22 mouse cellular contexts compared by ENCODE assay signal in the genomic region with DNA sequence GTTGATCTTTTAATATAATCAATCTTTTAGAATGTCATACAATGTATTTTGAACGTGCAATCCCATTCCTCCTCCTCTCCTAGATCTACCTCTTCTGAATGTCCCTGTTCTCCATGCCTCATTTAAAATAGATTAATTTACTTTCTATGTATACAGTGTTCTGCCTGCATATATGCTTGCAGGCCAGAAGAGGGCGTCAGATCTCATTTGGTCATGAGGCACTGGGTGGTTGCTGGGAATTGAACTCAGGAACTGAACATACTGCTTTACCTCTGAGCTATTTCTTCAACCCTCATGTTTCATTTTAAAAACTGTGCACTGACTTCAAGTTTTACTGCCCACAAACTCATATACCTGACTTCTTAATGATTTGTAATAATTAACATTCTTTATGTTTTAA. TPM values are rescaled to one million over a fixed set of nuclear protein-coding genes. Genes with fewer than 3 reads are reported as not detected.
A peak's percentile ranks its signal among the peaks of the same experiment; 100 is the strongest.
DNase-seq lines count a peak whose midpoint lies in the region; ATAC-seq and TF ChIP-seq lines count a peak whose summit lies in the region.
"Had no signal": no experiment of that assay in that cellular context is flagged by ENCODE, and none has a peak within 500 bp of the region (broad histone marks: within the 10 kb centered on the region; RNA-seq: fewer than 3 reads in every experiment).

No protein-coding gene starts in this region.

- H3K9me3 ChIP-seq in hindbrain, postnatal 0 days (ENCODE audit: low read length) = no peaks in the 10 kb centered on the region
- no peaks in the 10 kb centered on the region for H3K9me3 ChIP-seq in hindbrain, embryonic 14.5 days (ENCODE audit: control insufficient read depth, low read length)
- no peaks in the 10 kb centered on the region for H3K9me3 ChIP-seq in lung, postnatal 0 days (ENCODE audit: low read length)
- H3K9me3 ChIP-seq: embryonic facial prominence, embryonic 12.5 days; forebrain, embryonic 15.5 days; heart, embryonic 15.5 days; hindbrain, embryonic 10.5 days; intestine, embryonic 15.5 days; limb, embryonic 13.5 days had no signal

- no peak overlapping the region for H3K9ac ChIP-seq in hindbrain, postnatal 0 days (replicated peaks; ENCODE audit: low read length)
- H3K9ac ChIP-seq in hindbrain, embryonic 14.5 days = no peak overlapping the region
- H3K9ac ChIP-seq in lung, postnatal 0 days (replicated peaks; ENCODE audit: low read depth) = no peak overlapping the region
- H3K9ac ChIP-seq: embryonic facial prominence, embryonic 12.5 days; forebrain, embryonic 15.5 days; heart, embryonic 15.5 days; intestine, embryonic 15.5 days; limb, embryonic 13.5 days had no signal

- TF ChIP-seq CTCF in hindbrain, postnatal 0 days (IDR thresholded peaks at IDR 0.05; ENCODE audit: low read depth) = peak; percentile 2; the same call in 1 of the 2 replicates
- TF ChIP-seq CTCF in lung, postnatal 0 days (IDR thresholded peaks at IDR 0.05) = peak; percentile 23
- TF ChIP-seq CTCF in Patski (IDR thresholded peaks at IDR 0.05) = peak; percentile 46

- no peak overlapping the region for H3K4me2 ChIP-seq in hindbrain, postnatal 0 days (ENCODE audit: low read depth, low read length)
- H3K4me2 ChIP-seq in hindbrain, embryonic 14.5 days (replicated peaks) = no peak overlapping the region
- H3K4me2 ChIP-seq in lung, postnatal 0 days (replicated peaks; ENCODE audit: low read depth, low read length) = no peak overlapping the region
- H3K4me2 ChIP-seq: embryonic facial prominence, embryonic 12.5 days; forebrain, embryonic 15.5 days; heart, embryonic 15.5 days; intestine, embryonic 15.5 days; limb, embryonic 13.5 days had no signal

- POLR2A ChIA-PET in Patski (lab: Charles Lee) = no interaction called here

- CTCF ChIA-PET in Patski (lab: Charles Lee) = no interaction called here

- H3K27me3 ChIP-seq in hindbrain, postnatal 0 days (ENCODE audit: insufficient read depth, low read length) = no peaks in the 10 kb centered on the region
- no peaks in the 10 kb centered on the region for H3K27me3 ChIP-seq in hindbrain, embryonic 14.5 days (ENCODE audit: control insufficient read depth, insufficient read depth, low read length)
- H3K27me3 ChIP-seq in lung, postnatal 0 days (replicated peaks; ENCODE audit: insufficient read depth, low read length) = no peaks in the 10 kb centered on the region
- no peaks in the 10 kb centered on the region for H3K27me3 ChIP-seq in Patski
- no peaks in the 10 kb centered on the region for H3K27me3 ChIP-seq in splenic B cell, adult 2 months (ENCODE audit: control insufficient read depth, insufficient read depth, low read length, poor library complexity, severe bottlenecking)
- H3K27me3 ChIP-seq: embryonic facial prominence, embryonic 12.5 days; forebrain, embryonic 15.5 days; heart, embryonic 15.5 days; intestine, embryonic 15.5 days; limb, embryonic 13.5 days had no signal

- no peak overlapping the region for H3K27ac ChIP-seq in hindbrain, postnatal 0 days
- no peak overlapping the region for H3K27ac ChIP-seq in hindbrain, embryonic 14.5 days
- H3K27ac ChIP-seq in lung, postnatal 0 days (ENCODE audit: low read length) = no peak overlapping the region
- H3K27ac ChIP-seq: embryonic facial prominence, embryonic 12.5 days; forebrain, embryonic 15.5 days; gastrocnemius, adult 2 months; heart, embryonic 15.5 days; hindbrain, embryonic 10.5 days; intestine, embryonic 15.5 days; limb, embryonic 13.5 days had no signal

- H3K36me3 ChIP-seq in hindbrain, postnatal 0 days (ENCODE audit: insufficient read depth, low read length) = no peaks in the 10 kb centered on the region
- no peaks in the 10 kb centered on the region; the same call in 1 of the 2 replicates for H3K36me3 ChIP-seq in hindbrain, embryonic 14.5 days (replicated peaks; ENCODE audit: control insufficient read depth, insufficient read depth)
- H3K36me3 ChIP-seq in lung, postnatal 0 days (ENCODE audit: insufficient read depth, low read length) = no peaks in the 10 kb centered on the region
- H3K36me3 ChIP-seq in splenic B cell, adult 2 months (ENCODE audit: control insufficient read depth, insufficient read depth, low read length, poor library complexity, severe bottlenecking) = no peaks in the 10 kb centered on the region
- H3K36me3 ChIP-seq: forebrain, embryonic 15.5 days; heart, embryonic 15.5 days; hindbrain, embryonic 10.5 days; intestine, embryonic 15.5 days had no signal

- no peak for ATAC-seq in hindbrain, postnatal 0 days
- no peak for ATAC-seq in hindbrain, embryonic 14.5 days (ENCODE audit: low FRiP score)
- ATAC-seq in lung, postnatal 0 days = no peak
- no peak for ATAC-seq in Patski
- ATAC-seq in inflammation-experienced regulatory T-cells, adult 6 months = no peak
- ATAC-seq: forebrain, embryonic 15.5 days; intestine, embryonic 15.5 days; midbrain, embryonic 16.5 days had no signal

- in situ Hi-C loops in Patski (cut with MboI; ENCODE audit: low pct_unique_long_range_greater_than_20kb) = no loop called here

- no peaks in the 10 kb centered on the region for H3K4me1 ChIP-seq in hindbrain, postnatal 0 days (ENCODE audit: insufficient read depth, low read length)
- no peaks in the 10 kb centered on the region for H3K4me1 ChIP-seq in hindbrain, embryonic 14.5 days (replicated peaks; ENCODE audit: control insufficient read depth, insufficient read depth, low read length)
- no peaks in the 10 kb centered on the region for H3K4me1 ChIP-seq in lung, postnatal 0 days (ENCODE audit: insufficient read depth, low read depth, low read length)
- H3K4me1 ChIP-seq: embryonic facial prominence, embryonic 12.5 days; forebrain, embryonic 15.5 days; heart, embryonic 15.5 days; hindbrain, embryonic 10.5 days; intestine, embryonic 15.5 days; limb, embryonic 13.5 days had no signal

- TF ChIP-seq EP300 in lung, postnatal 0 days (IDR thresholded peaks at IDR 0.05) = no peak

- 33% methylated on average over 2 of the region's 2 CpGs for WGBS in hindbrain, postnatal 0 days
- WGBS in hindbrain, embryonic 14.5 days = 36% methylated on average over 2 of the region's 2 CpGs
- 33% methylated on average over 2 of the region's 2 CpGs for WGBS in lung, postnatal 0 days

- H3K4me3 ChIP-seq in hindbrain, postnatal 0 days (ENCODE audit: low read length) = no peak overlapping the region
- no peak overlapping the region for H3K4me3 ChIP-seq in hindbrain, embryonic 14.5 days (replicated peaks; ENCODE audit: low read length)
- no peak overlapping the region for H3K4me3 ChIP-seq in lung, postnatal 0 days (ENCODE audit: low read depth, low read length)
- H3K4me3 ChIP-seq: embryonic facial prominence, embryonic 12.5 days; forebrain, embryonic 15.5 days; gastrocnemius, adult 2 months; heart, embryonic 15.5 days; hindbrain, embryonic 10.5 days; intestine, embryonic 15.5 days; limb, embryonic 13.5 days had no signal

- no peak for DNase-seq in hindbrain, postnatal 0 days (ENCODE audit: low spot score)
- no peak for DNase-seq in hindbrain, embryonic 14.5 days (ENCODE audit: low spot score)
- no peak for DNase-seq in lung, postnatal 0 days (ENCODE audit: low spot score)
- DNase-seq in lung, postnatal 10 days = no peak
- no peak for DNase-seq in Patski (ENCODE audit: low read depth, low spot score)
- peak; percentile 18 for DNase-seq in splenic B cell, adult 2 months (ENCODE audit: low read depth, low spot score)
- no peak for DNase-seq in testis, postnatal 10 days (ENCODE audit: low spot score)
- DNase-seq: cerebellum, adult 11-12 months; cerebellum, postnatal 36 days; gastrocnemius, adult 2 months; heart, adult 11 months; kidney, postnatal 10 days; lung, adult 18-20 months; thymus, postnatal 14 days had no signal

RNA-seq across cellular contexts. Expression of gene Impg2, which starts 56.4 kb away (rescaled TPM):
- total RNA-seq in hindbrain, postnatal 0 days (2014; rRNA removed) = 0.26 and 0.29 TPM in 2 replicates
- polyA plus RNA-seq in hindbrain, postnatal 0 days (2015; fragmentation: Nextera tagmentation; extraction: Ambion mirVana) = 0.08 TPM in 2 replicates
- 0.58 and 0.60 TPM in 2 replicates for polyA plus RNA-seq in hindbrain, embryonic 14.5 days (2014; fragmentation: Nextera tagmentation; extraction: Ambion mirVana)
- polyA plus RNA-seq in lung, postnatal 0 days (2015; fragmentation: Nextera tagmentation; extraction: Ambion mirVana) = 0.10 and 0.13 TPM in 2 replicates
- 0.24 TPM for polyA plus RNA-seq in Patski (2021)
- under 1 TPM in 2 of 3 experiments, not detected in 1; 0.28 to 0.52 TPM for polyA plus RNA-seq in inflammation-experienced regulatory T-cells, adult 6 months (2017; shearing (Covaris generic))
